Mouse (Mus musculus) heart, embryonic 11.5 days (tissue): ENCODE results near the gene Zfp467. TPM values are rescaled to one million over a fixed set of nuclear protein-coding genes. Genes with fewer than 3 reads are reported as not detected.

ENCODE experiments used
- ATAC-seq: fragments of 200-750 bp; cut with Nextera tagmentation; replicated peaks from 2 replicates; pipeline ENCODE4 v1.8.0; 2017; ENCODE audit warnings: moderate library complexity; ENCODE audit not compliant: insufficient number of reproducible peaks, low FRiP score, low TSS enrichment
- H3K27ac ChIP-seq: fragments of 300-500 bp; sonication (generic); 2 replicates; pipeline ENCODE4 v1.5.1; 2014; ENCODE audit warnings: mild to moderate bottlenecking, low read depth, low read length
- H3K27me3 ChIP-seq: fragments of 300-500 bp; sonication (generic); 2 replicates; pipeline ENCODE4 v1.6.1; 2014; ENCODE audit warnings: mild to moderate bottlenecking, low read length, mixed read lengths; ENCODE audit not compliant: control insufficient read depth, insufficient read depth
- H3K36me3 ChIP-seq: fragments of 300-500 bp; sonication (generic); 2 replicates; pipeline ENCODE4 v1.6.1; 2014; ENCODE audit warnings: mild to moderate bottlenecking, low read length, moderate library complexity, mixed read lengths; ENCODE audit not compliant: control insufficient read depth, insufficient read depth
- H3K4me1 ChIP-seq: fragments of 300-500 bp; sonication (generic); 2 replicates; pipeline ENCODE4 v1.6.1; 2014; ENCODE audit warnings: low read length; ENCODE audit not compliant: control insufficient read depth, insufficient read depth
- H3K4me2 ChIP-seq: fragments of 300-500 bp; sonication (generic); 2 replicates; pipeline ENCODE4 v1.6.1; 2014; ENCODE audit warnings: mild to moderate bottlenecking, moderate library complexity
- H3K4me3 ChIP-seq: fragments of 300-500 bp; sonication (generic); 2 replicates; pipeline ENCODE4 v1.5.1; 2014; ENCODE audit warnings: low read depth, low read length
- H3K9ac ChIP-seq: fragments of 300-500 bp; sonication (generic); 2 replicates; pipeline ENCODE4 v1.6.1; 2014; ENCODE audit warnings: mild to moderate bottlenecking, low read depth, low read length, moderate library complexity
- H3K9me3 ChIP-seq: fragments of 300-500 bp; sonication (generic); replicated peaks from 2 replicates; pipeline ENCODE4 v1.6.1; 2016; ENCODE audit warnings: low read length; ENCODE audit not compliant: control insufficient read depth
- WGBS: fragments of 180-500 bp; shearing (Covaris S2); extraction: QIAGEN DNeasy Blood & Tissue Kit; methylation state at CpG from one replicate; pipeline ENCODE4 v1.1.7; 2014; ENCODE audit not compliant: insufficient replicate concordance; 5-methylcytosine and 5-hydroxymethylcytosine counted together
- polyA plus RNA-seq: library from polyadenylated mRNA; unstranded; fragments of >200 nt; fragmentation: Nextera tagmentation; extraction: Ambion mirVana; gene quantifications from 2 replicates; pipeline ENCODE4 v1.2.1, GENCODE M21; 2014

Zfp467 gene
- polyA plus RNA-seq, 1 experiment from 2014 or later: 17.8 TPM

GRCm38 (mm10) chr6:48435706-48436349 lies 9.8 kb downstream of the Zfp467 start:
- 66% methylated on average over 5 of the region's 5 CpGs for WGBS
- H3K4me1 ChIP-seq: peaks cover 32% of the 10 kb centered on the region

GRCm38 (mm10) chr6:48435111-48435510 lies 10.5 kb downstream of the Zfp467 start:
- Histone ChIP-seq H3K4me1 (peaks cover 28% of the 10 kb centered on the region), H3K4me3 (no peak overlapping the region), H3K4me2 (no peak overlapping the region), H3K27ac (no peak overlapping the region), H3K9me3 (no peaks in the 10 kb centered on the region), H3K27me3 (peaks cover 25% of the 10 kb centered on the region), H3K9ac (no peak overlapping the region), H3K36me3 (peaks cover 11% of the 10 kb centered on the region)
- ATAC-seq: no peak
- WGBS: 38% methylated on average over 5 of the region's 5 CpGs

More at GRCm38 (mm10) chr6:48435706-48436349, 9.8 kb downstream of the Zfp467 start:
- peaks cover 26% of the 10 kb centered on the region for H3K27me3 ChIP-seq
- no peak overlapping the region for H3K9ac ChIP-seq
- H3K9me3 ChIP-seq: no peaks in the 10 kb centered on the region
- H3K36me3 ChIP-seq: peaks cover 11% of the 10 kb centered on the region
- ATAC-seq: no peak
- H3K27ac ChIP-seq: no peak overlapping the region
- H3K4me2 ChIP-seq: no peak overlapping the region
- H3K4me3 ChIP-seq: no peak overlapping the region

GRCm38 (mm10) chr6:48434651-48435050 lies 11.0 kb downstream of the Zfp467 start:
- H3K9me3 ChIP-seq: no peaks in the 10 kb centered on the region
- H3K27ac ChIP-seq: no peak overlapping the region
- ATAC-seq: no peak
- H3K36me3 ChIP-seq: peaks cover 11% of the 10 kb centered on the region
- no peak overlapping the region for H3K4me2 ChIP-seq
- peaks cover 23% of the 10 kb centered on the region for H3K27me3 ChIP-seq
- H3K4me1 ChIP-seq: peaks cover 26% of the 10 kb centered on the region
- 56% methylated on average over 6 of the region's 6 CpGs for WGBS
- H3K9ac ChIP-seq: no peak overlapping the region
- no peak overlapping the region for H3K4me3 ChIP-seq

- WGBS: 51% methylated on average over 12 of the region's 12 CpGs
- ATAC-seq: no peak
- H3K4me3 ChIP-seq: no peak overlapping the region
- peaks cover 4% of the 10 kb centered on the region for H3K36me3 ChIP-seq
- peaks cover 8% of the 10 kb centered on the region for H3K27me3 ChIP-seq
- H3K27ac ChIP-seq: no peak overlapping the region
- H3K4me2 ChIP-seq: no peak overlapping the region
- peaks cover 14% of the 10 kb centered on the region for H3K4me1 ChIP-seq
- H3K9me3 ChIP-seq: no peaks in the 10 kb centered on the region
- H3K9ac ChIP-seq: no peak overlapping the region
These were observed 12.5 kb downstream of the Zfp467 start for GRCm38 (mm10) chr6:48432893-48433816.

- Histone ChIP-seq H3K9ac (no peak overlapping the region), H3K27me3 (no peaks in the 10 kb centered on the region; the same call in 1 of the 2 replicates), H3K27ac (no peak overlapping the region), H3K4me2 (no peak overlapping the region), H3K9me3 (no peaks in the 10 kb centered on the region), H3K4me1 (peaks cover 9% of the 10 kb centered on the region), H3K36me3 (no peaks in the 10 kb centered on the region), H3K4me3 (no peak overlapping the region)
- WGBS: 67% methylated on average over 5 of the region's 5 CpGs
- ATAC-seq: no peak
These were observed 14.9 kb downstream of the Zfp467 start for GRCm38 (mm10) chr6:48430748-48431147.

- no peak for ATAC-seq
These were observed 16.7 kb downstream of the Zfp467 start for GRCm38 (mm10) chr6:48428769-48429557.

GRCm38 (mm10) chr6:48426956-48427355 lies 18.7 kb downstream of the Zfp467 start:
- H3K9ac ChIP-seq: no peak overlapping the region
- H3K4me3 ChIP-seq: no peak overlapping the region
- no peaks in the 10 kb centered on the region for H3K4me1 ChIP-seq
- H3K27ac ChIP-seq: no peak overlapping the region
- WGBS: 68% methylated on average over 5 of the region's 5 CpGs
- no peaks in the 10 kb centered on the region for H3K36me3 ChIP-seq
- ATAC-seq: no peak
- no peak overlapping the region for H3K4me2 ChIP-seq
- no peaks in the 10 kb centered on the region for H3K9me3 ChIP-seq
- H3K27me3 ChIP-seq: no peaks in the 10 kb centered on the region; the same call in 1 of the 2 replicates

More at GRCm38 (mm10) chr6:48428769-48429557, 16.7 kb downstream of the Zfp467 start:
- WGBS: 63% methylated on average over 4 of the region's 4 CpGs
- Histone ChIP-seq H3K4me1 (peaks cover 9% of the 10 kb centered on the region), H3K27me3 (no peaks in the 10 kb centered on the region; the same call in 1 of the 2 replicates), H3K4me2 (no peak overlapping the region), H3K36me3 (no peaks in the 10 kb centered on the region), H3K9me3 (no peaks in the 10 kb centered on the region), H3K4me3 (no peak overlapping the region), H3K9ac (no peak overlapping the region), H3K27ac (no peak overlapping the region)

- H3K36me3 ChIP-seq: no peaks in the 10 kb centered on the region
- H3K4me1 ChIP-seq: no peaks in the 10 kb centered on the region
- no peak overlapping the region for H3K4me2 ChIP-seq
- WGBS: 65% methylated on average over 5 of the region's 5 CpGs
- H3K4me3 ChIP-seq: no peak overlapping the region
- no peak for ATAC-seq
- no peak overlapping the region for H3K27ac ChIP-seq
- H3K9me3 ChIP-seq: no peaks in the 10 kb centered on the region
- H3K27me3 ChIP-seq: no peaks in the 10 kb centered on the region; the same call in 1 of the 2 replicates
- no peak overlapping the region for H3K9ac ChIP-seq
These were observed 21.6 kb downstream of the Zfp467 start for GRCm38 (mm10) chr6:48424074-48424473.
